Mouse (Mus musculus): Measurements from ENCODE around the gene Gng12. TPM values are rescaled to one million over a fixed set of nuclear protein-coding genes. Genes with fewer than 3 reads are reported as not detected.
"Not testable (repeated sequence)": the region's sequence is repeated elsewhere in the genome, so short reads cannot be mapped to it uniquely, and the experiment has no call there.

The Gng12 gene
- polyA plus RNA-seq, 1 experiment from 2014 or later = 51.5 TPM

DNA sequence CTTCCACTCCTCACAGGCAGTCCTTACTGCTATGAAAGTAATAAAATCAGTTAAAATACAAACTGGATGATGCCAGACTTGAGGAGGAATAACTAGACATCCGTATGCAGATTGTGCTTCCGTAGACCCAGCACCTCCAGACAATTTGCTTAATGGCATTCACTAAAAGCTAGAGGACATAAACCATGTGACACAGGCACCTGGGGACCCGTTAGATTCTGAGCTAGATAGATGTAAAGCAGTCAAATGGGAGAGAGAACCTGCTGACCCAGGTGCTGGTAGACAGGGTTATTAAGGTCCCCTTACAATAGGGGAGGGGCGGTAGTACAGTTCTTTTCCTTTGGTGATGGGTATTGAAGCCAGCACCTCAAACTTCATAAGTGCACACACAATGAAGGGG lies 127.5 kb downstream of the Gng12 start:
- WGBS = 81% methylated on average over 4 of the region's 4 CpGs
- no peak for ATAC-seq (replicated peaks; ENCODE audit: low FRiP score)
- no peaks in the 10 kb centered on the region for H3K36me3 ChIP-seq (ENCODE audit: control insufficient read depth, insufficient read depth, low read length)

DNA sequence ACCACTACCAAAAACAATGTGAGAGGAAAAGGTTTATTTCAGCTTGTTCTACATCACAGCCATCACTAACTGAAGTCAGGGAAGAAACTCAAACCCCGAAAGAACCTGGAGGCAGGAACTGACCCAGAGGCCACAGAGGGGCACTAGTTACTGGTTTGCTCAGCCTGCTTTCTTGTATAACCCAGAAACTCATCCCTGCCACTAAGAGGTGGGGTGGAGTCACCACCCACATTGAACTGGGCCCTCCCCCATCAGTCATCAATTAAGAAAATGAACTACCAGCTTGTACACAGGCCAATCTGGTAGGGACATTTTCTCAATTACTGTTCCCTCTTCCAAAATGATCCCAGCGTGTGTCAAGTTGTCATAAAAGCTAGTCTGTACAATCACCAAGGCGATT lies 130.5 kb downstream of the Gng12 start:
- ATAC-seq (replicated peaks; ENCODE audit: low FRiP score) (no peak), DNase-seq (ENCODE audit: low spot score) (no peak)
- Histone ChIP-seq H3K4me2 (no peak overlapping the region), H3K4me1 (replicated peaks; ENCODE audit: control insufficient read depth, insufficient read depth, low read length) (peaks cover 10% of the 10 kb centered on the region), H3K27me3 (replicated peaks; ENCODE audit: control insufficient read depth, insufficient read depth, low read length) (no peaks in the 10 kb centered on the region), H3K36me3 (ENCODE audit: control insufficient read depth, insufficient read depth, low read length) (no peaks in the 10 kb centered on the region), H3K4me3 (ENCODE audit: low read depth, low read length) (no peak overlapping the region), H3K27ac (ENCODE audit: low read depth, low read length) (no peak overlapping the region), H3K9me3 (ENCODE audit: control insufficient read depth, low read length) (no peaks in the 10 kb centered on the region), H3K9ac (ENCODE audit: low read depth, low read length) (no peak overlapping the region)
- WGBS = 80% methylated on average over 3 of the region's 3 CpGs

More for the DNA sequence above, 127.5 kb downstream of the Gng12 start:
- no peak overlapping the region for H3K27ac ChIP-seq (ENCODE audit: low read depth, low read length)
- H3K4me2 ChIP-seq = no peak overlapping the region
- H3K27me3 ChIP-seq (replicated peaks; ENCODE audit: control insufficient read depth, insufficient read depth, low read length) = no peaks in the 10 kb centered on the region
- DNase-seq (ENCODE audit: low spot score) = no peak
- H3K4me3 ChIP-seq (ENCODE audit: low read depth, low read length) = no peak overlapping the region
- no peak overlapping the region for H3K9ac ChIP-seq (ENCODE audit: low read depth, low read length)
- H3K4me1 ChIP-seq (replicated peaks; ENCODE audit: control insufficient read depth, insufficient read depth, low read length) = peaks cover 5% of the 10 kb centered on the region; the same call in 1 of the 2 replicates
- H3K9me3 ChIP-seq (ENCODE audit: control insufficient read depth, low read length) = no peaks in the 10 kb centered on the region

DNA sequence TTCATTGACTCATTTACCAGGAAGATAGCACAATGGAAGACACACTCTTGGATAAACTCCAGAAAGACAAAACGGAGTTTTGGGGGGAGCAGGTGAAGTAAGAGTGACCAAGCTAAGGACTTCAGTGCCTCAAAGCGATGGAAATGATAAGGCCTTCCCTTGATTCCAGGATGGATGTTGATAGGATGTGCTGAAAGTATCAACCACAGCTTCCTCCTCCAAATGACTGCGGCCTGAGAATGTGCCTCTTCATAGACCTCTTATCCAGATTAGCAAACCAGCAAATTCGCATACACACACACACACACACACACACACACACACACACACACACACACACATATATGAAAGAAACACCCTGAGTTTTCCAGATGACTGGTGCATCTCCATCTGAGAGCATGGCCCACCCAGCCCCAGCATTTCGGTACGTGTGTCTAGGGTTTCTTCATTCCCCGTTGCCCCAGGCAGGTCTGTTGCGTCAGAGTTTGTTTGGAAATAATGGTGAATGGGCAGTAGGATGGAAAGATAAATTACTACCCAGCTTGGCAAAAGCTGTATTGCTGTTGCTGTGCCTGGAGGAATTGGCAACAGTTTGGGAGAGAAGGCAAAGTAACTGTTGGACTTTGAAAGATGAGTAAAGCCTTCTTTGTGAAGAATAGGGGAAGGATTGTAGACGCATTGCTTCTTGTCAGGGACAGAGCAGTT lies 131.4 kb downstream of the Gng12 start:
- no peaks in the 10 kb centered on the region for H3K27me3 ChIP-seq (replicated peaks; ENCODE audit: control insufficient read depth, insufficient read depth, low read length)
- no peak for DNase-seq (ENCODE audit: low spot score)
- no peak overlapping the region for H3K4me2 ChIP-seq
- H3K36me3 ChIP-seq (ENCODE audit: control insufficient read depth, insufficient read depth, low read length) = no peaks in the 10 kb centered on the region
- no peak overlapping the region for H3K27ac ChIP-seq (ENCODE audit: low read depth, low read length)
- H3K9me3 ChIP-seq (ENCODE audit: control insufficient read depth, low read length) = no peaks in the 10 kb centered on the region
- H3K4me3 ChIP-seq (ENCODE audit: low read depth, low read length) = no peak overlapping the region
- no peak overlapping the region for H3K9ac ChIP-seq (ENCODE audit: low read depth, low read length)
- no peak for ATAC-seq (replicated peaks; ENCODE audit: low FRiP score)
- WGBS = 66% methylated on average over 9 of the region's 9 CpGs
- H3K4me1 ChIP-seq (replicated peaks; ENCODE audit: control insufficient read depth, insufficient read depth, low read length) = peaks cover 10% of the 10 kb centered on the region

DNA sequence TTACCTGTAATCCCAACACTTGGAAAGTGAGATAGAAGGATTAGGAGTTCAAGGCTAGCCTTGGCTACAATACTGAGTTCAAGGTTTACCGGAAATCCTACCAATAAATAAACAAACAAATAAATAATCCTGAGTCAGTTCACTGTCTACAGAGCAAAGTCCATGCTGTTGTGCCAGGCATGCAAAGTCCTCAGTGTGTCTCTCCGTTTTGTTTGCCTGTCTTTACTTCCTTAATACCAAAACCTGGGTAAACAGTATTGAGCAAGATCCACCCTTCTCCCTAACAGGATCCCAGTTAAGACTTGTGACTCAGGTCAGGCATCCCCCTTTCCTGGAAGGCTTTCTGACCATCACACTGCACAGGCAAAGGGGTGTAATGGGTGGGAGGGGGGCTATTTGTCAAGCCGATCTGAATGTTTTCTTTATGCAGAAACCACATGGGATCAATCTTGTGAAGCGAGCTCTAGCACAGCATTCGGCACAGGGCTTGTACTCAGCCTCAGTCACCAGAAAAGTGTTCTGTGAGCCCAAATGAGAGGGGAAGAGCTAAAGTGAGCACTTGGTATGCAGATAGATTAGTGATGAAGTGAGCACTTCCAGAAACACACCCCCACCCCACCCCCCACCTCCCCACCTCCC lies 133.2 kb downstream of the Gng12 start:
- ATAC-seq (replicated peaks; ENCODE audit: low FRiP score) = no peak

GRCm38 (mm10) chr6:67029987-67030386 lies 133.8 kb downstream of the Gng12 start:
- no peaks in the 10 kb centered on the region for H3K27me3 ChIP-seq (replicated peaks; ENCODE audit: control insufficient read depth, insufficient read depth, low read length)
- no peak overlapping the region for H3K4me2 ChIP-seq
- no peaks in the 10 kb centered on the region for H3K9me3 ChIP-seq (ENCODE audit: control insufficient read depth, low read length)
- no peaks in the 10 kb centered on the region for H3K36me3 ChIP-seq (ENCODE audit: control insufficient read depth, insufficient read depth, low read length)
- DNase-seq (ENCODE audit: low spot score) (no peak), ATAC-seq (replicated peaks; ENCODE audit: low FRiP score) (no peak)
- H3K27ac ChIP-seq (ENCODE audit: low read depth, low read length) = no peak overlapping the region
- 44% methylated on average over 3 of the region's 3 CpGs for WGBS
- H3K9ac ChIP-seq (ENCODE audit: low read depth, low read length) = no peak overlapping the region
- H3K4me3 ChIP-seq (ENCODE audit: low read depth, low read length) = no peak overlapping the region
- peaks cover 19% of the 10 kb centered on the region for H3K4me1 ChIP-seq (replicated peaks; ENCODE audit: control insufficient read depth, insufficient read depth, low read length)

More for the DNA sequence above, 133.2 kb downstream of the Gng12 start:
- Histone ChIP-seq H3K4me3 (ENCODE audit: low read depth, low read length) (no peak overlapping the region), H3K27ac (ENCODE audit: low read depth, low read length) (no peak overlapping the region; the same call in 1 of the 2 replicates), H3K36me3 (ENCODE audit: control insufficient read depth, insufficient read depth, low read length) (no peaks in the 10 kb centered on the region), H3K4me2 (no peak overlapping the region), H3K4me1 (replicated peaks; ENCODE audit: control insufficient read depth, insufficient read depth, low read length) (peaks cover 18% of the 10 kb centered on the region), H3K27me3 (replicated peaks; ENCODE audit: control insufficient read depth, insufficient read depth, low read length) (no peaks in the 10 kb centered on the region), H3K9ac (ENCODE audit: low read depth, low read length) (no peak overlapping the region), H3K9me3 (ENCODE audit: control insufficient read depth, low read length) (no peaks in the 10 kb centered on the region)
- no peak for DNase-seq (ENCODE audit: low spot score)
- WGBS = 46% methylated on average over 5 of the region's 5 CpGs

GRCm38 (mm10) chr6:67030416-67030815 lies 134.2 kb downstream of the Gng12 start:
- Histone ChIP-seq H3K27ac (ENCODE audit: low read depth, low read length) (no peak overlapping the region), H3K4me1 (replicated peaks; ENCODE audit: control insufficient read depth, insufficient read depth, low read length) (peaks cover 21% of the 10 kb centered on the region), H3K9ac (ENCODE audit: low read depth, low read length) (no peak overlapping the region), H3K4me2 (no peak overlapping the region), H3K4me3 (ENCODE audit: low read depth, low read length) (no peak overlapping the region), H3K9me3 (ENCODE audit: control insufficient read depth, low read length) (no peaks in the 10 kb centered on the region), H3K36me3 (ENCODE audit: control insufficient read depth, insufficient read depth, low read length) (no peaks in the 10 kb centered on the region), H3K27me3 (replicated peaks; ENCODE audit: control insufficient read depth, insufficient read depth, low read length) (no peaks in the 10 kb centered on the region)
- DNase-seq (ENCODE audit: low spot score) (no peak), ATAC-seq (replicated peaks; ENCODE audit: low FRiP score) (no peak)
- 45% methylated on average over 2 of the region's 2 CpGs for WGBS

DNA sequence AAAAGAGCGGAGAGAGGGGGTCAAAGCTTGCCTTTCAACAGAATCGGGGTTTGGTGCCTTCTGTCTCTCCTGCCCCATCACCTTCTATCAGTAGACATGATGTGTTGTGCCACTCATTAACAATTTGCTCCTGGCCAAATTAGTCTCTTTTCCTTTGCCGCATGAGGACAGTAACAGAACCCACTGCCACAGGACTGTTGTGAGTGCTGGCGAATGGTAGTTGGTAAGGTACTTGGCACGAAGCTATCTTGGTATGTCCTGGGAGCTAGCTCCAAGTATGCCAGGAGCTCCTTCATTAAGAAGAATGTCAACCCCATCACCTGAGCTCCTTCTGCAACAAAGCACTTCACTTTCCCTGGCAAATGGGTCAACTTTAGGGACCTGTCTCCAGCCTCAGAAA lies 134.6 kb downstream of the Gng12 start:
- Histone ChIP-seq H3K9me3 (ENCODE audit: control insufficient read depth, low read length) (no peaks in the 10 kb centered on the region), H3K36me3 (ENCODE audit: control insufficient read depth, insufficient read depth, low read length) (no peaks in the 10 kb centered on the region), H3K9ac (ENCODE audit: low read depth, low read length) (no peak overlapping the region), H3K4me2 (no peak overlapping the region), H3K4me3 (ENCODE audit: low read depth, low read length) (no peak overlapping the region), H3K4me1 (replicated peaks; ENCODE audit: control insufficient read depth, insufficient read depth, low read length) (peaks cover 22% of the 10 kb centered on the region), H3K27me3 (replicated peaks; ENCODE audit: control insufficient read depth, insufficient read depth, low read length) (no peaks in the 10 kb centered on the region), H3K27ac (ENCODE audit: low read depth, low read length) (no peak overlapping the region)
- DNase-seq (ENCODE audit: low spot score) (no peak), ATAC-seq (replicated peaks; ENCODE audit: low FRiP score) (no peak)
- 77% methylated on average over 5 of the region's 5 CpGs for WGBS

GRCm38 (mm10) chr6:67032551-67032950 lies 136.4 kb downstream of the Gng12 start:
- H3K4me3 ChIP-seq (ENCODE audit: low read depth, low read length); DNase-seq (ENCODE audit: low spot score); H3K4me2 ChIP-seq; H3K9ac ChIP-seq (ENCODE audit: low read depth, low read length); H3K36me3 ChIP-seq (ENCODE audit: control insufficient read depth, insufficient read depth, low read length); H3K27me3 ChIP-seq (replicated peaks; ENCODE audit: control insufficient read depth, insufficient read depth, low read length); H3K27ac ChIP-seq (ENCODE audit: low read depth, low read length); ATAC-seq (replicated peaks; ENCODE audit: low FRiP score); H3K9me3 ChIP-seq (ENCODE audit: control insufficient read depth, low read length): not testable (repeated sequence)
- peaks cover 22% of the 10 kb centered on the region for H3K4me1 ChIP-seq (replicated peaks; ENCODE audit: control insufficient read depth, insufficient read depth, low read length)

DNA sequence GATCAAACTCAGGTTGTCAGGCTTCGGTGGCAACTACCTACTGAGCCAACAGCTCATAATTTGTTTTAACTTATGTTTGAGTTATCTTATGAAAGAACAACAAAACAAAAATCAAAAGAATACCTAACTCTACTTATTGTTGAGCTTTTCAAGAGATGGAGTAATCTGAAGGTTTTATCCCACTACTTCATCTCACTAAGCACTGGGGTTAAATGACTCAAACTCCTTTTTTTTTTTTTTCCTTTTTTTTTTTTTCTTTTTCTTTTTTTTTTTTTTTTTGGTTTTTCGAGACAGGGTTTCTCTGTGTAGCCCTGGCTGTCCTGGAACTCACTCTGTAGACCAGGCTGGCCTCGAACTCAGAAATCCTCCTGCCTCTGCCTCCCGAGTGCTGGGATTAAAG lies 136.8 kb downstream of the Gng12 start:
- not testable (repeated sequence) for ATAC-seq (replicated peaks; ENCODE audit: low FRiP score)

More for the DNA sequence above, 136.8 kb downstream of the Gng12 start:
- not testable (repeated sequence) for H3K9me3 ChIP-seq (ENCODE audit: control insufficient read depth, low read length); H3K27ac ChIP-seq (ENCODE audit: low read depth, low read length); H3K36me3 ChIP-seq (ENCODE audit: control insufficient read depth, insufficient read depth, low read length); H3K4me3 ChIP-seq (ENCODE audit: low read depth, low read length); DNase-seq (ENCODE audit: low spot score); H3K27me3 ChIP-seq (replicated peaks; ENCODE audit: control insufficient read depth, insufficient read depth, low read length); H3K4me2 ChIP-seq; H3K9ac ChIP-seq (ENCODE audit: low read depth, low read length)
- 82% methylated on average over 4 of the region's 4 CpGs for WGBS
- peaks cover 23% of the 10 kb centered on the region for H3K4me1 ChIP-seq (replicated peaks; ENCODE audit: control insufficient read depth, insufficient read depth, low read length)
